Mouse (Mus musculus) thymus, postnatal 36 days (tissue): Measurements from ENCODE around the gene Pcf11.

Source experiments
- DNase-seq, 2 experiments: peaks; one replicate each; pipeline ENCODE4 v3.0.0; 2022; ENCODE audit warnings: mixed read lengths in 2 of 2

The Pcf11 gene

DNA sequence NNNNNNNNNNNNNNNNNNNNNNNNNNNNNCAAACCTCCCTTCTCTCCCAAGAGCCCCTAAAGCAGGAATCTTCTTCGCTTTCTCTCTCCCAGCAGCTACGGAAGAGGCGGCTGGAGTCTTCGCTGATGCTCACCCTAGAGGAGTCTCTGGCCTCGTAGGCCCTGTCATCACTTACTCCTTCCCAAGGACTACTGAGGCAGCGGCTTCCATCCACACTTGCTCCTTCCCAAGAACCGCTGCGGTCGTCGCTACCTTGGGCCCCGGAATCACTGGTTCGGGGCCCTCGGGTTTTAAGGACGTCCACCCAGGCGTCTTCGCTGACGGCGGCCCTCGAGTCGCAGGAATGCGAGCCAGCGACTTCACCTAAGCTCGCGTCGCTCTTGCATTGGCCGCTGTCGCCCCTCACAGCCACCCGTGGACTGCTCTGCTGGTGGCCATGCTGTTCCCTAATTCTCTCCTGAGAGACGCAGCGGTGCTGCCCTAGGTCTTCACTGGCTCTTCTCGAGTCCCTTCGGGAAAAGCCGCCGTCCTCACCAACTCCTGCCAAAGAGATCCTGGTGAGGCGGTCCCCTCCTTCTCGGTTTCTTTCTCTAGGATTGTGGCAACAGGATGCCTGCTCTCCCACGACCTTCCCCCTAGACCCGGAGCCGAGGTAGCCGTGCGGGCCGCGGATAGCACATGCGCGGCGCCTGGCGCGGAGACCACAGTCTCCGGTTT, 33.3 kb downstream of the Pcf11 start:
- peak in 1 of 2 experiments; percentile 8 for DNase-seq

DNA sequence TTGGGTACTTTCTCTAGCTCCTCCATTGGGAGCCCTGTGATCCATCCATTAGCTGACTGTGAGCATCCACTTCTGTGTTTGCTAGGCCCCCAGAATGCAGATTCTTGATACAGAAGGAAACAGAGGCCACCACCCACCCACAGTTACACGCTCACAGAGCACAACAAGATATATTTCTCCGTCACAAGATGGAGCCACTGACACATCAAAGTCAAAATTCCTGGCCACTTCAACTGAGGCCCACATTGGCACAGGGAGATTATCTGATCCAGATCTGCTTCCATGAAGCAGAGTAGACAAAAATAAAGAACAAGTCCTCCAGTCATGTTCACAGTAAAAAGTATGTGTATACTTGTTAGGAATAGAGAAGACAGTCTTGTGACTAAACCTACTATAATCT, 39.6 kb downstream of the Pcf11 start:
- no peak for DNase-seq

DNA sequence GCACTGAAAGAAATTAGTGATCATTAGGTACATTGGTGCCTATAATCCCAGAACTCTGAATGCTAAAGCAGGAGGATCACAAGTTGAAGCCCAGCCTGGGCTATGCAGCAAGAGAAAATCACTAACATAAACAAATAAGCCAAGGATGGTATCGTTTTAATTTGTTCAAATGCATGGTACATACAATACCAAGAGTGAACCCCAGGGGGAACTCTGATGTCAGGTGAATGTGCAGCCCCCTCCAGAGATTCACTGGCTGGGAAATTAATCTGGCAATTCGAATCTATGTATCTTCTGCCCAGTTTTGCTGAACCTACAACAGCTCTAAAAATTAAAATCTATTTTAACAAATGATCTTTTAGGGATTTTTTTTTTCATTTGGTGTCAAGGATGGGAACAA, 45.2 kb downstream of the Pcf11 start:
- no peak for DNase-seq

DNA sequence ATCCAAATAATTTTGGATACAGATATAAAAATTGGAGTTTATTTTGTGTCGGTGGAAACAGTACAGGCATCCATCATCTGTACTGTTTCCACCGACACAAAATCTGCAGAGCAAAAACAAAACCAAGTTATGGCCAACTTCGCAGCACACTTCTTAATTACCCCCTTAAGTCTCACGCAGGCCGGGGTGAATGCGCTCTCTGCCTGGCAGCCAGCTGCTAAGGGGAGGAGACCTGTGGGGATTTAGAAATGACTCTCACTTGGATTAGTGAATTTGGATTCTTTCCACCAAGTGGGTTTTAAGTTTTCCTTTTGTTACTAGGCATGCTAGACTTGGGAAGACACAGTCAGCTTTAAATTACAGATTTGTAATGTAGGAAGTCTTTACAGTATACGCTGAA, 58.9 kb downstream of the Pcf11 start:
- no peak for DNase-seq

DNA sequence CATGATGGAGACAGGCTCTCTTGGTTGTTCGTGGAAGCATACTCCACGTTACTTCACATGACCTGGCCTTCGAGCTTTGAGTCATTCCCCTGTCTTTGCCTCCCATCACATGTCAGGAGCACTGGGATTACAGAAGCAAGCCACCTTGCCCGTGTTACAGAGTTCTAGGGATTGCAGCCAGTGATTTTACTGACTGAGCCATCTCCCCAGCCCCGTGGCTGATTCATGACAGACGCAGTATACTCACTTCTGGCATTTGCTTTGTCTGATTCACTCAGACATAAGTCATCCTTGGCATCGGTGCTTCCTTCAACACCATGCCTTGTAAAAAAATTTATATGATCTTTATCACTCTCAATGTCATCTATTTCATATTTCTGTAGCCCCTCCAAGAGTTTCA, 64.8 kb downstream of the Pcf11 start:
- no peak for DNase-seq
